Comparison of ENCODE assay signal across 22 mouse cellular contexts in genomic region chr13:80992342-80992741, GRCm38 (mm10).
DNase-seq lines count a peak whose midpoint lies in the region; ATAC-seq and TF ChIP-seq lines count a peak whose summit lies in the region.
"Had no signal": no experiment of that assay in that cellular context is flagged by ENCODE, and none has a peak within 500 bp of the region (broad histone marks: within the 10 kb centered on the region; RNA-seq: fewer than 3 reads in every experiment).

No protein-coding gene starts in this region.

- no peak for TF ChIP-seq CTCF in lung, embryonic 14.5 days (IDR thresholded peaks at IDR 0.05; ENCODE audit: low read depth)
- no peak for TF ChIP-seq CTCF in heart, postnatal 0 days (IDR thresholded peaks at IDR 0.05; ENCODE audit: low read depth)

- TF ChIP-seq EP300 in heart, postnatal 0 days (IDR thresholded peaks at IDR 0.05; ENCODE audit: low read depth), result peak; percentile 63

- no peak overlapping the region for H3K4me2 ChIP-seq in lung, embryonic 14.5 days
- no peak overlapping the region for H3K4me2 ChIP-seq in heart, postnatal 0 days (ENCODE audit: low read depth, low read length)
- H3K4me2 ChIP-seq: embryonic facial prominence, embryonic 13.5 days; forebrain, embryonic 15.5 days; limb, embryonic 15.5 days; liver, embryonic 15.5 days had no signal

- H3K27ac ChIP-seq in heart, embryonic 10.5 days, result peak overlapping the region; percentile 52; the same call in 1 of the 2 replicates
- no peak overlapping the region for H3K27ac ChIP-seq in lung, embryonic 14.5 days (ENCODE audit: low read depth)
- H3K27ac ChIP-seq in heart, postnatal 0 days (ENCODE audit: low read depth), result peak overlapping the region; percentile 63
- H3K27ac ChIP-seq: embryonic facial prominence, embryonic 13.5 days; forebrain, embryonic 15.5 days; limb, embryonic 15.5 days; liver, embryonic 15.5 days had no signal

- H3K36me3 ChIP-seq in heart, embryonic 10.5 days, result no peaks in the 10 kb centered on the region
- H3K36me3 ChIP-seq in lung, embryonic 14.5 days (ENCODE audit: insufficient read depth), result no peaks in the 10 kb centered on the region
- no peaks in the 10 kb centered on the region for H3K36me3 ChIP-seq in heart, postnatal 0 days (replicated peaks; ENCODE audit: control insufficient read depth, insufficient read depth, low read length)
- H3K36me3 ChIP-seq: embryonic facial prominence, embryonic 13.5 days; forebrain, embryonic 15.5 days; limb, embryonic 15.5 days; liver, embryonic 15.5 days had no signal

- intact Hi-C loops in heart, postnatal 36 days (cut with DNase I), result no loop called here

- no peak overlapping the region for H3K9ac ChIP-seq in lung, embryonic 14.5 days
- no peak overlapping the region for H3K9ac ChIP-seq in heart, postnatal 0 days (replicated peaks; ENCODE audit: low read depth, low read length)
- H3K9ac ChIP-seq: embryonic facial prominence, embryonic 13.5 days; forebrain, embryonic 15.5 days; limb, embryonic 15.5 days; liver, embryonic 15.5 days had no signal

- H3K9me3 ChIP-seq in heart, embryonic 10.5 days, result no peaks in the 10 kb centered on the region
- no peaks in the 10 kb centered on the region for H3K9me3 ChIP-seq in lung, embryonic 14.5 days (ENCODE audit: low read depth, low read length)
- H3K9me3 ChIP-seq in heart, postnatal 0 days (replicated peaks; ENCODE audit: control insufficient read depth, low read length), result no peaks in the 10 kb centered on the region
- H3K9me3 ChIP-seq: embryonic facial prominence, embryonic 13.5 days; forebrain, embryonic 15.5 days; limb, embryonic 15.5 days; liver, embryonic 15.5 days; megakaryocyte, embryonic 14.5 days had no signal

- no peak overlapping the region for H3K4me3 ChIP-seq in heart, embryonic 10.5 days
- no peak overlapping the region for H3K4me3 ChIP-seq in lung, embryonic 14.5 days (ENCODE audit: low read depth, low read length)
- no peak overlapping the region for H3K4me3 ChIP-seq in heart, postnatal 0 days (ENCODE audit: low read depth, low read length)
- H3K4me3 ChIP-seq: embryonic facial prominence, embryonic 13.5 days; forebrain, embryonic 15.5 days; limb, embryonic 15.5 days; liver, embryonic 15.5 days; megakaryocyte, embryonic 14.5 days had no signal

- DNase-seq in heart, embryonic 10.5 days (ENCODE audit: low spot score), result peak; percentile 80
- DNase-seq in heart, postnatal 36 days, result no peak
- DNase-seq in lung, embryonic 14.5 days, result peak; percentile 61
- DNase-seq in lung, postnatal 10 days, result no peak
- DNase-seq in embryo, embryonic 10.5 days (ENCODE audit: low spot score), result peak; percentile 4
- DNase-seq in heart, postnatal 0 days (ENCODE audit: low spot score), result peak; percentile 65
- DNase-seq in adrenal gland, adult 18-20 months (ENCODE audit: low spot score in 2 of 2), result no peak
- no peak for DNase-seq in right cerebral cortex, adult 18-20 months
- DNase-seq: adrenal gland, postnatal 36 days; cerebellum, adult 11-12 months; cerebellum, postnatal 14 days; gastrocnemius, postnatal 25 days; kidney, adult 18-20 months; kidney, postnatal 14 days; spleen, adult 18-20 months; thymus, postnatal 25 days had no signal

- 42% methylated on average over 2 of the region's 2 CpGs for WGBS in heart, embryonic 10.5 days
- WGBS in lung, embryonic 14.5 days, result 32% methylated on average over 2 of the region's 2 CpGs
- 37% methylated on average over 2 of the region's 2 CpGs for WGBS in heart, postnatal 0 days

- ATAC-seq in lung, embryonic 14.5 days (ENCODE audit: insufficient read depth), result peak; percentile 93
- ATAC-seq in heart, postnatal 0 days (ENCODE audit: insufficient read depth, low read depth), result peak; percentile 77
- ATAC-seq: forebrain, embryonic 15.5 days had no signal

- H3K27me3 ChIP-seq in heart, embryonic 10.5 days (ENCODE audit: insufficient read depth, poor library complexity, severe bottlenecking), result no peaks in the 10 kb centered on the region
- H3K27me3 ChIP-seq in lung, embryonic 14.5 days (ENCODE audit: insufficient read depth, low read length), result no peaks in the 10 kb centered on the region
- H3K27me3 ChIP-seq in heart, postnatal 0 days (ENCODE audit: control insufficient read depth, insufficient read depth, low read length), result no peaks in the 10 kb centered on the region
- H3K27me3 ChIP-seq: CH12.LX; embryonic facial prominence, embryonic 13.5 days; forebrain, embryonic 15.5 days; limb, embryonic 15.5 days; liver, embryonic 15.5 days; megakaryocyte, embryonic 14.5 days had no signal

- peaks cover 25% of the 10 kb centered on the region for H3K4me1 ChIP-seq in heart, embryonic 10.5 days
- H3K4me1 ChIP-seq in lung, embryonic 14.5 days (ENCODE audit: insufficient read depth), result no peaks in the 10 kb centered on the region
- peaks cover 22% of the 10 kb centered on the region for H3K4me1 ChIP-seq in heart, postnatal 0 days (ENCODE audit: control insufficient read depth, insufficient read depth)
- H3K4me1 ChIP-seq: embryonic facial prominence, embryonic 13.5 days; forebrain, embryonic 15.5 days; limb, embryonic 15.5 days; liver, embryonic 15.5 days; megakaryocyte, embryonic 14.5 days had no signal

Comparison
In these comparisons a context has a peak if more than half of its experiments do, and no peak if none do; other contexts are left out.
1. DNase-seq: peak in heart, embryonic 10.5 days (single experiment), lung, embryonic 14.5 days (single experiment), embryo, embryonic 10.5 days (single experiment) and heart, postnatal 0 days (single experiment); none in heart, postnatal 36 days (0 of 2), lung, postnatal 10 days (single experiment), adrenal gland, adult 18-20 months (0 of 2) and right cerebral cortex, adult 18-20 months (single experiment).